ENCODE assay signal across 10 mouse cellular contexts in genomic region chr17:25285033-25285432, GRCm38 (mm10). TPM values are rescaled to one million over a fixed set of nuclear protein-coding genes. Genes with fewer than 3 reads are reported as not detected.
DNase-seq lines count a peak whose midpoint lies in the region; ATAC-seq and TF ChIP-seq lines count a peak whose summit lies in the region.
"Had no signal": no experiment of that assay in that cellular context is flagged by ENCODE, and none has a peak within 500 bp of the region (broad histone marks: within the 10 kb centered on the region; RNA-seq: fewer than 3 reads in every experiment).

No protein-coding gene starts in this region.

- WGBS in neural tube, embryonic 15.5 days: 29% methylated on average over 3 of the region's 3 CpGs
- 22% methylated on average over 3 of the region's 3 CpGs for WGBS in hindbrain, postnatal 0 days
- 30% methylated on average over 3 of the region's 3 CpGs for WGBS in limb, embryonic 14.5 days
- 33% methylated on average over 3 of the region's 3 CpGs for WGBS in thymus, adult 2 months

- H3K9me3 ChIP-seq in neural tube, embryonic 15.5 days (replicated peaks): no peaks in the 10 kb centered on the region
- H3K9me3 ChIP-seq in hindbrain, postnatal 0 days (ENCODE audit: low read length): 0 out of 2 replicates have a peak, but pooled peaks cover 3% of the 10 kb centered on the region
- H3K9me3 ChIP-seq in limb, embryonic 14.5 days (ENCODE audit: control insufficient read depth, low read length): no peaks in the 10 kb centered on the region

- no peak overlapping the region for H3K27ac ChIP-seq in neural tube, embryonic 15.5 days (replicated peaks)
- H3K27ac ChIP-seq in hindbrain, postnatal 0 days: no peak overlapping the region
- no peak overlapping the region for H3K27ac ChIP-seq in limb, embryonic 14.5 days (replicated peaks; ENCODE audit: low read depth, low read length)
- H3K27ac ChIP-seq in thymus, adult 2 months (ENCODE audit: control insufficient read depth, insufficient read depth, low read length): no peak overlapping the region

- no peak overlapping the region for H3K4me2 ChIP-seq in neural tube, embryonic 15.5 days
- H3K4me2 ChIP-seq in hindbrain, postnatal 0 days (ENCODE audit: low read depth, low read length): no peak overlapping the region
- no peak overlapping the region for H3K4me2 ChIP-seq in limb, embryonic 14.5 days (replicated peaks; ENCODE audit: low read depth, low read length, severe bottlenecking)

- peak; percentile 61 for DNase-seq in neural tube, embryonic 10.5 days (ENCODE audit: extremely low spot score, low spot score)
- peak; percentile 82 for DNase-seq in adrenal gland, postnatal 14 days
- DNase-seq in embryo, embryonic 11.5 days (ENCODE audit: low read depth, low spot score): peak; percentile 69
- DNase-seq in hindbrain, postnatal 0 days (ENCODE audit: low spot score): peak; percentile 82
- peak; percentile 56 for DNase-seq in limb, embryonic 14.5 days (ENCODE audit: low spot score)
- peak; percentile 29 for DNase-seq in ovary, adult 18-20 months (ENCODE audit: low spot score)
- DNase-seq in thymus, adult 2 months: peak; percentile 72

- no peak overlapping the region for H3K4me3 ChIP-seq in neural tube, embryonic 15.5 days (replicated peaks)
- no peak overlapping the region for H3K4me3 ChIP-seq in hindbrain, postnatal 0 days (ENCODE audit: low read length)
- H3K4me3 ChIP-seq in limb, embryonic 14.5 days (replicated peaks; ENCODE audit: low read length): no peak overlapping the region
- H3K4me3 ChIP-seq in thymus, adult 2 months (ENCODE audit: control insufficient read depth, insufficient read depth, low read length): no peak overlapping the region

- H3K27me3 ChIP-seq in neural tube, embryonic 15.5 days (replicated peaks): no peaks in the 10 kb centered on the region
- no peaks in the 10 kb centered on the region for H3K27me3 ChIP-seq in hindbrain, postnatal 0 days (ENCODE audit: insufficient read depth, low read length)
- H3K27me3 ChIP-seq in limb, embryonic 14.5 days (ENCODE audit: control insufficient read depth, insufficient read depth, low read length): no peaks in the 10 kb centered on the region
- H3K27me3 ChIP-seq in thymus, adult 2 months (ENCODE audit: control insufficient read depth, insufficient read depth, low read length): no peaks in the 10 kb centered on the region

- TF ChIP-seq CTCF in hindbrain, postnatal 0 days (IDR thresholded peaks at IDR 0.05; ENCODE audit: low read depth): peak; percentile 92
- no peak for TF ChIP-seq CTCF in thymus, adult 2 months (IDR thresholded peaks at IDR 0.05; ENCODE audit: borderline replicate concordance, control insufficient read depth, extremely low read depth, insufficient read depth, low read length, poor library complexity)

- H3K4me1 ChIP-seq in neural tube, embryonic 15.5 days: no peaks in the 10 kb centered on the region
- no peaks in the 10 kb centered on the region for H3K4me1 ChIP-seq in hindbrain, postnatal 0 days (ENCODE audit: insufficient read depth, low read length)
- H3K4me1 ChIP-seq in limb, embryonic 14.5 days (ENCODE audit: control insufficient read depth, insufficient read depth, low read length): no peaks in the 10 kb centered on the region
- H3K4me1 ChIP-seq in thymus, adult 2 months (replicated peaks; ENCODE audit: control insufficient read depth, insufficient read depth, low read length): no peaks in the 10 kb centered on the region

- no peaks in the 10 kb centered on the region for H3K36me3 ChIP-seq in neural tube, embryonic 15.5 days
- no peaks in the 10 kb centered on the region for H3K36me3 ChIP-seq in hindbrain, postnatal 0 days (ENCODE audit: insufficient read depth, low read length)
- H3K36me3 ChIP-seq in limb, embryonic 14.5 days (ENCODE audit: control insufficient read depth, insufficient read depth, low read length): no peaks in the 10 kb centered on the region
- H3K36me3 ChIP-seq in thymus, adult 2 months (ENCODE audit: control insufficient read depth, insufficient read depth, low read length): no peaks in the 10 kb centered on the region

- TF ChIP-seq POLR2A in limb, embryonic 14.5 days (IDR thresholded peaks at IDR 0.05; ENCODE audit: borderline replicate concordance, extremely low read depth, insufficient read depth, insufficient read length): no peak
- no peak for TF ChIP-seq POLR2A in thymus, adult 2 months (IDR thresholded peaks at IDR 0.05; ENCODE audit: control insufficient read depth, extremely low read depth, insufficient read depth, low read length, poor library complexity)

- no peak overlapping the region for H3K9ac ChIP-seq in neural tube, embryonic 15.5 days (replicated peaks)
- no peak overlapping the region for H3K9ac ChIP-seq in hindbrain, postnatal 0 days (replicated peaks; ENCODE audit: low read length)
- H3K9ac ChIP-seq in limb, embryonic 14.5 days (ENCODE audit: low read depth, low read length, severe bottlenecking): no peak overlapping the region

- no peak for ATAC-seq in neural tube, embryonic 15.5 days (ENCODE audit: low FRiP score)
- ATAC-seq in hindbrain, postnatal 0 days: peak; percentile 55
- no peak for ATAC-seq in limb, embryonic 14.5 days (ENCODE audit: low FRiP score, low read depth)

RNA-seq across cellular contexts. Expression of gene Ube2i, which starts 10.6 kb away (rescaled TPM):
- 400 and 434 TPM in 2 replicates for polyA plus RNA-seq in neural tube, embryonic 15.5 days (2015; fragmentation: Nextera tagmentation; extraction: Ambion mirVana)
- total RNA-seq in adrenal gland, postnatal 14 days (2021): 232 and 245 TPM in 2 replicates
- 340 and 377 TPM in 2 replicates for total RNA-seq in hindbrain, postnatal 0 days (2014; rRNA removed)
- 372 and 390 TPM in 2 replicates for polyA plus RNA-seq in hindbrain, postnatal 0 days (2015; fragmentation: Nextera tagmentation; extraction: Ambion mirVana)
- 434 and 540 TPM in 2 replicates for polyA plus RNA-seq in limb, embryonic 14.5 days (2012; rRNA removed)
- polyA plus RNA-seq in limb, embryonic 14.5 days (2014; fragmentation: Nextera tagmentation; extraction: Ambion mirVana): 533 and 582 TPM in 2 replicates
- 304 and 316 TPM in 2 replicates for polyA plus RNA-seq in thymus, adult 2 months (2012; rRNA removed)

RNA-seq across cellular contexts. Expression of gene Prss34, which starts 13.2 kb away (rescaled TPM):
- 0.13 and 0.14 TPM in 2 replicates for polyA plus RNA-seq in neural tube, embryonic 15.5 days (2015; fragmentation: Nextera tagmentation; extraction: Ambion mirVana)
- total RNA-seq in adrenal gland, postnatal 14 days (2021): 1.2 and 1.3 TPM in 2 replicates
- not detected in 2 replicates for total RNA-seq in hindbrain, postnatal 0 days (2014; rRNA removed)
- not detected in 2 replicates for polyA plus RNA-seq in hindbrain, postnatal 0 days (2015; fragmentation: Nextera tagmentation; extraction: Ambion mirVana)
- polyA plus RNA-seq in limb, embryonic 14.5 days (2012; rRNA removed): 6.0 and 8.5 TPM in 2 replicates
- 6.7 and 10.6 TPM in 2 replicates for polyA plus RNA-seq in limb, embryonic 14.5 days (2014; fragmentation: Nextera tagmentation; extraction: Ambion mirVana)
- 1.2 and 1.3 TPM in 2 replicates for polyA plus RNA-seq in thymus, adult 2 months (2012; rRNA removed)
- polyA plus RNA-seq: neural tube, embryonic 14.5 days had no signal

RNA-seq across cellular contexts. Expression of gene Prss28, which starts 23.4 kb away (rescaled TPM):
- polyA plus RNA-seq in neural tube, embryonic 15.5 days (2015; fragmentation: Nextera tagmentation; extraction: Ambion mirVana): not detected in 2 replicates
- total RNA-seq in adrenal gland, postnatal 14 days (2021): not detected in 2 replicates
- total RNA-seq in hindbrain, postnatal 0 days (2014; rRNA removed): not detected in 2 replicates
- polyA plus RNA-seq in hindbrain, postnatal 0 days (2015; fragmentation: Nextera tagmentation; extraction: Ambion mirVana): not detected in 2 replicates
- 0.13 TPM in 1 of 2 replicates, not detected in the other for polyA plus RNA-seq in limb, embryonic 14.5 days (2012; rRNA removed)
- polyA plus RNA-seq in limb, embryonic 14.5 days (2014; fragmentation: Nextera tagmentation; extraction: Ambion mirVana): not detected in 2 replicates
- polyA plus RNA-seq in thymus, adult 2 months (2012; rRNA removed): 0.13 and 0.18 TPM in 2 replicates
- total RNA-seq: gastrocnemius, postnatal 36 days had no signal
- polyA plus RNA-seq: neural tube, embryonic 14.5 days had no signal

RNA-seq across cellular contexts. Expression of gene Baiap3, which starts 28.9 kb away (rescaled TPM):
- polyA plus RNA-seq in neural tube, embryonic 15.5 days (2015; fragmentation: Nextera tagmentation; extraction: Ambion mirVana): 9.9 and 10.3 TPM in 2 replicates
- total RNA-seq in adrenal gland, postnatal 14 days (2021): 12.1 and 12.6 TPM in 2 replicates
- total RNA-seq in hindbrain, postnatal 0 days (2014; rRNA removed): 64.0 and 79.3 TPM in 2 replicates
- 27.3 and 27.8 TPM in 2 replicates for polyA plus RNA-seq in hindbrain, postnatal 0 days (2015; fragmentation: Nextera tagmentation; extraction: Ambion mirVana)
- polyA plus RNA-seq in limb, embryonic 14.5 days (2012; rRNA removed): 1.5 and 1.9 TPM in 2 replicates
- 0.89 and 1.5 TPM in 2 replicates for polyA plus RNA-seq in limb, embryonic 14.5 days (2014; fragmentation: Nextera tagmentation; extraction: Ambion mirVana)
- polyA plus RNA-seq in thymus, adult 2 months (2012; rRNA removed): 56.5 and 60.9 TPM in 2 replicates
- total RNA-seq: gastrocnemius, postnatal 36 days had no signal

RNA-seq across cellular contexts. Expression of gene Prss29, which starts 33.4 kb away (rescaled TPM):
- polyA plus RNA-seq in neural tube, embryonic 15.5 days (2015; fragmentation: Nextera tagmentation; extraction: Ambion mirVana): not detected in 2 replicates
- total RNA-seq in adrenal gland, postnatal 14 days (2021): not detected in 2 replicates
- total RNA-seq in hindbrain, postnatal 0 days (2014; rRNA removed): not detected in 2 replicates
- not detected in 2 replicates for polyA plus RNA-seq in hindbrain, postnatal 0 days (2015; fragmentation: Nextera tagmentation; extraction: Ambion mirVana)
- not detected in 2 replicates for polyA plus RNA-seq in limb, embryonic 14.5 days (2012; rRNA removed)
- not detected in 2 replicates for polyA plus RNA-seq in limb, embryonic 14.5 days (2014; fragmentation: Nextera tagmentation; extraction: Ambion mirVana)
- 2.3 and 2.7 TPM in 2 replicates for polyA plus RNA-seq in thymus, adult 2 months (2012; rRNA removed)
- total RNA-seq: gastrocnemius, postnatal 36 days had no signal
- polyA plus RNA-seq: neural tube, embryonic 14.5 days had no signal

Comparison
In these comparisons a context has a peak if more than half of its experiments do, and no peak if none do; other contexts are left out.
1. DNase-seq: peak in every context shown above with its lines; median percentile 82 in adrenal gland, postnatal 14 days; 82 in hindbrain, postnatal 0 days; 72 in thymus, adult 2 months; 69 in embryo, embryonic 11.5 days; 61 in neural tube, embryonic 10.5 days; 56 in limb, embryonic 14.5 days; 29 in ovary, adult 18-20 months.